Mouse (Mus musculus) liver, embryonic 14.5 days (tissue): ENCODE data around the gene Tmprss11a. TPM values are rescaled to one million over a fixed set of nuclear protein-coding genes. Genes with fewer than 3 reads are reported as not detected.

Source experiments
- ATAC-seq: fragments of 200-750 bp; cut with Nextera tagmentation; 2 replicates; pipeline ENCODE4 v1.8.0; 2017; ENCODE audit warnings: moderate number of reproducible peaks, mild to moderate bottlenecking, moderate library complexity; ENCODE audit not compliant: insufficient read depth
- DNase-seq, 3 experiments: peaks; one replicate each; pipeline ENCODE4 v3.0.0-alpha.2; 2012 to 2013; ENCODE audit warnings: low read depth in 3 of 3, low spot score in 3 of 3
- H3K27ac ChIP-seq: fragments of 300-500 bp; sonication (generic); 2 replicates; pipeline ENCODE4 v1.5.1; 2014; ENCODE audit warnings: moderate library complexity, mild to moderate bottlenecking, control low read depth, inconsistent platforms
- H3K27me3 ChIP-seq: fragments of 300-500 bp; sonication (generic); 2 replicates; pipeline ENCODE4 v1.6.1; 2014; ENCODE audit warnings: mild to moderate bottlenecking, low read length, moderate library complexity; ENCODE audit not compliant: control insufficient read depth, insufficient read depth
- H3K36me3 ChIP-seq: fragments of 300-500 bp; sonication (generic); replicated peaks from 2 replicates; pipeline ENCODE4 v1.6.1; 2014; ENCODE audit warnings: low read depth; ENCODE audit not compliant: control insufficient read depth, insufficient read depth
- H3K4me1 ChIP-seq, 2 experiments: fragments of 200-500 bp in 1 of 2; fragments of 300-500 bp in 1 of 2; sonication (generic) in 1 of 2; replicated peaks; 2 replicates each; pipeline ENCODE4 v1.6.1; 2012 to 2014; ENCODE audit warnings: antibody characterized with exemption in 1 of 2, inconsistent platforms in 1 of 2, low read length in 1 of 2; ENCODE audit not compliant: control insufficient read depth in 2 of 2, insufficient read depth in 2 of 2
- H3K4me2 ChIP-seq: fragments of 300-500 bp; sonication (generic); 2 replicates; pipeline ENCODE4 v1.6.1; 2014; ENCODE audit warnings: low read depth, mild to moderate bottlenecking, control low read depth, moderate library complexity
- H3K4me3 ChIP-seq, 2 experiments: fragments of 200-500 bp in 1 of 2; fragments of 300-500 bp in 1 of 2; sonication (generic) in 1 of 2; 2 replicates each; pipeline ENCODE4 v1.5.1; 2012 to 2014; ENCODE audit warnings: low read depth in 2 of 2, low read length in 2 of 2, mild to moderate bottlenecking in 2 of 2, control low read depth in 1 of 2, inconsistent platforms in 1 of 2, moderate library complexity in 1 of 2; ENCODE audit not compliant: insufficient read depth in 1 of 2
- H3K9ac ChIP-seq: fragments of 300-500 bp; sonication (generic); replicated peaks from 2 replicates; pipeline ENCODE4 v1.6.1; 2014; ENCODE audit warnings: mild to moderate bottlenecking, control low read depth, moderate library complexity
- H3K9me3 ChIP-seq: fragments of 300-500 bp; sonication (generic); 2 replicates; pipeline ENCODE4 v1.6.1; 2016; ENCODE audit warnings: low read length, mixed read lengths; ENCODE audit not compliant: control insufficient read depth
- CTCF ChIP-seq: IDR thresholded peaks from 2 replicates; pipeline ENCODE4 v1.5.1; 2016; ENCODE audit warnings: antibody characterized with exemption, low read depth, control low read depth
- EP300 ChIP-seq: IDR thresholded peaks from 2 replicates; pipeline ENCODE4 v1.6.1; 2016; ENCODE audit warnings: antibody characterized with exemption, low read depth
- WGBS: fragments of 180-500 bp; shearing (Covaris S2); extraction: QIAGEN DNeasy Blood & Tissue Kit; methylation state at CpG from one replicate; pipeline ENCODE4 v1.1.7; 2014; ENCODE audit not compliant: insufficient replicate concordance; 5-methylcytosine and 5-hydroxymethylcytosine counted together
- polyA plus RNA-seq, 2 experiments: library from polyadenylated mRNA; depleted of rRNA in 1 of 2; stranded (reverse) in 1 of 2; unstranded in 1 of 2; fragments of >200 nt; fragmentation: Nextera tagmentation in 1 of 2; extraction: Ambion mirVana in 1 of 2; gene quantifications; 2 replicates each; pipeline versions ENCODE4 v1.2.1 to v1.2.3; 2012 to 2014

Tmprss11a gene
- polyA plus RNA-seq, 2 experiments = not detected

GRCm38 (mm10) chr5:86482031-86482430 is 13.2 kb upstream of the Tmprss11a start:
- Histone ChIP-seq H3K4me2 (no peak overlapping the region), H3K4me1 (no peaks in the 10 kb centered on the region), H3K4me3 (no peak overlapping the region), H3K36me3 (no peaks in the 10 kb centered on the region), H3K27ac (no peak overlapping the region), H3K9ac (no peak overlapping the region), H3K9me3 (no peaks in the 10 kb centered on the region), H3K27me3 (no peaks in the 10 kb centered on the region)
- ATAC-seq = no peak
- DNase-seq = no peak
- WGBS = 48% methylated on average over 1 of the region's 1 CpGs
- TF ChIP-seq CTCF (no peak), EP300 (no peak)

- Histone ChIP-seq H3K9me3 (no peaks in the 10 kb centered on the region), H3K27me3 (no peaks in the 10 kb centered on the region), H3K4me2 (no peak overlapping the region), H3K4me1 (no peaks in the 10 kb centered on the region), H3K36me3 (no peaks in the 10 kb centered on the region), H3K4me3 (no peak overlapping the region), H3K27ac (no peak overlapping the region), H3K9ac (no peak overlapping the region)
- no peak for ATAC-seq
- 63% methylated on average over 9 of the region's 9 CpGs for WGBS
- TF ChIP-seq EP300 (no peak), CTCF (no peak)
- DNase-seq = no peak
These were observed 5.1 kb upstream of the Tmprss11a start for GRCm38 (mm10) chr5:86473859-86474258.

- no peaks in the 10 kb centered on the region for H3K4me1 ChIP-seq
- no peaks in the 10 kb centered on the region for H3K27me3 ChIP-seq
- ATAC-seq (no peak), DNase-seq (no peak)
- 82% methylated on average over 2 of the region's 2 CpGs for WGBS
- H3K9ac ChIP-seq = no peak overlapping the region
- H3K4me2 ChIP-seq = no peak overlapping the region
- no peak overlapping the region for H3K27ac ChIP-seq
- no peaks in the 10 kb centered on the region for H3K9me3 ChIP-seq
- no peaks in the 10 kb centered on the region for H3K36me3 ChIP-seq
- TF ChIP-seq EP300 (no peak), CTCF (no peak)
- no peak overlapping the region for H3K4me3 ChIP-seq
These were observed 29.5 kb downstream of the Tmprss11a start for GRCm38 (mm10) chr5:86439306-86439705.

DNA sequence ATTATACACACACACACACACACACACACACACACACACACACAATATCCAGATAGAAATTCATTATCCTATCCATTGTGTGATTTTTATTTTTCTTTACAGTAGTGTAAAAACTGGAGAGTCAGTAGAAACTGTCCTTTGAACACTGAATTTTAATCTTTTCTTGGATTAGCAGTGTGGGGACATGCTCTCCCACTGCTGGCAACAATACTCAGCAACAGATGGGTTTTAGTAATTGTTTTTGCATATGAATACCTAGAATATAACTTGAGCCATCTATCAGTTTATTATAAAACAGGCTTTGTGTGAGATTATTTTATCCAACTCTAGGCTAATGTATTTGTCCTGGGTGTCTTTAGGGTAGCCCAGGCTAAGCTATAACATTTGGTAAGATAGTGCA is 30.2 kb downstream of the Tmprss11a start:
- H3K9ac ChIP-seq = no peak overlapping the region
- no peak for TF ChIP-seq EP300
- TF ChIP-seq CTCF = no peak
- no peak for DNase-seq
- H3K27ac ChIP-seq = no peak overlapping the region
- no peak for ATAC-seq
- no peaks in the 10 kb centered on the region for H3K27me3 ChIP-seq
- H3K4me3 ChIP-seq = no peak overlapping the region
- H3K9me3 ChIP-seq = no peaks in the 10 kb centered on the region
- no peaks in the 10 kb centered on the region for H3K4me1 ChIP-seq
- no peak overlapping the region for H3K4me2 ChIP-seq
- H3K36me3 ChIP-seq = no peaks in the 10 kb centered on the region

- Histone ChIP-seq H3K9me3 (no peaks in the 10 kb centered on the region), H3K4me2 (no peak overlapping the region), H3K4me3 (no peak overlapping the region), H3K27ac (no peak overlapping the region), H3K9ac (no peak overlapping the region), H3K36me3 (no peaks in the 10 kb centered on the region), H3K27me3 (no peaks in the 10 kb centered on the region), H3K4me1 (no peaks in the 10 kb centered on the region)
- DNase-seq (no peak), ATAC-seq (no peak)
- WGBS = 1% methylated on average over 2 of the region's 2 CpGs
- peak; percentile 31; the same call in 1 of the 2 replicates for TF ChIP-seq CTCF
- no peak for TF ChIP-seq EP300
These were observed 36.1 kb downstream of the Tmprss11a start for GRCm38 (mm10) chr5:86432697-86433096.
